Mouse (Mus musculus): ENCODE data around the gene Tmod3. TPM values are rescaled to one million over a fixed set of nuclear protein-coding genes. Genes with fewer than 3 reads are reported as not detected.

The Tmod3 gene
- polyA plus RNA-seq, 1 experiment from 2014 or later = 99.1 TPM

GRCm38 (mm10) chr9:75571036-75571942 is 11.8 kb upstream of the Tmod3 start:
- H3K9ac ChIP-seq (replicated peaks) = no peak overlapping the region
- peaks cover 50% of the 10 kb centered on the region for H3K36me3 ChIP-seq
- no peak overlapping the region for H3K4me2 ChIP-seq (replicated peaks)
- no peak for ATAC-seq (replicated peaks)
- H3K27me3 ChIP-seq = no peaks in the 10 kb centered on the region
- H3K9me3 ChIP-seq = no peaks in the 10 kb centered on the region
- H3K27ac ChIP-seq (replicated peaks) = no peak overlapping the region
- WGBS = 92% methylated on average over 5 of the region's 5 CpGs
- no peak overlapping the region for H3K4me3 ChIP-seq
- H3K4me1 ChIP-seq = no peaks in the 10 kb centered on the region

- Histone ChIP-seq H3K4me2 (replicated peaks) (no peak overlapping the region), H3K27ac (replicated peaks) (no peak overlapping the region), H3K4me3 (no peak overlapping the region), H3K27me3 (no peaks in the 10 kb centered on the region), H3K9me3 (no peaks in the 10 kb centered on the region), H3K9ac (replicated peaks) (no peak overlapping the region), H3K36me3 (peaks cover 21% of the 10 kb centered on the region), H3K4me1 (no peaks in the 10 kb centered on the region)
- no peak for ATAC-seq (replicated peaks)
- WGBS = 92% methylated on average over 6 of the region's 6 CpGs
Observed at GRCm38 (mm10) chr9:75568399-75568798, 8.9 kb upstream of the Tmod3 start.

GRCm38 (mm10) chr9:75564892-75565291 is 5.4 kb upstream of the Tmod3 start:
- WGBS = 79% methylated on average over 6 of the region's 6 CpGs
- Histone ChIP-seq H3K4me1 (peaks cover 2% of the 10 kb centered on the region; the same call in 1 of the 2 replicates), H3K9ac (replicated peaks) (no peak overlapping the region), H3K4me3 (no peak overlapping the region), H3K27ac (replicated peaks) (no peak overlapping the region), H3K36me3 (no peaks in the 10 kb centered on the region), H3K27me3 (no peaks in the 10 kb centered on the region), H3K4me2 (replicated peaks) (no peak overlapping the region), H3K9me3 (no peaks in the 10 kb centered on the region)
- ATAC-seq (replicated peaks) = no peak

GRCm38 (mm10) chr9:75563622-75564021 is 4.2 kb upstream of the Tmod3 start:
- Histone ChIP-seq H3K4me3 (no peak overlapping the region), H3K27me3 (no peaks in the 10 kb centered on the region), H3K27ac (replicated peaks) (no peak overlapping the region), H3K36me3 (no peaks in the 10 kb centered on the region), H3K4me1 (peaks cover 7% of the 10 kb centered on the region), H3K9ac (replicated peaks) (no peak overlapping the region), H3K9me3 (no peaks in the 10 kb centered on the region), H3K4me2 (replicated peaks) (no peak overlapping the region)
- ATAC-seq (replicated peaks) = no peak
- WGBS = 92% methylated on average over 6 of the region's 6 CpGs

- WGBS = 59% methylated on average over 2 of the region's 2 CpGs
- H3K36me3 ChIP-seq = no peaks in the 10 kb centered on the region
Observed at GRCm38 (mm10) chr9:75563176-75563575, 3.7 kb upstream of the Tmod3 start.

GRCm38 (mm10) chr9:75561040-75561669 is 1.7 kb upstream of the Tmod3 start:
- Histone ChIP-seq H3K9ac (replicated peaks) (no peak overlapping the region), H3K27ac (replicated peaks) (no peak overlapping the region), H3K27me3 (no peaks in the 10 kb centered on the region), H3K4me3 (no peak overlapping the region), H3K36me3 (no peaks in the 10 kb centered on the region), H3K4me2 (replicated peaks) (no peak overlapping the region), H3K9me3 (no peaks in the 10 kb centered on the region), H3K4me1 (peaks cover 26% of the 10 kb centered on the region)
- WGBS = 88% methylated on average over 13 of the region's 13 CpGs
- ATAC-seq (replicated peaks) = no peak

More at GRCm38 (mm10) chr9:75563176-75563575, 3.7 kb upstream of the Tmod3 start:
- Histone ChIP-seq H3K27me3 (no peaks in the 10 kb centered on the region), H3K4me3 (no peak overlapping the region), H3K9me3 (no peaks in the 10 kb centered on the region), H3K4me2 (replicated peaks) (no peak overlapping the region), H3K27ac (replicated peaks) (no peak overlapping the region), H3K9ac (replicated peaks) (no peak overlapping the region), H3K4me1 (peaks cover 11% of the 10 kb centered on the region)
- ATAC-seq (replicated peaks) = no peak

GRCm38 (mm10) chr9:75560353-75560752 is 896 bp upstream of the Tmod3 start:
- no peak overlapping the region for H3K27ac ChIP-seq (replicated peaks)
- peaks cover 26% of the 10 kb centered on the region for H3K4me1 ChIP-seq
- H3K27me3 ChIP-seq = no peaks in the 10 kb centered on the region
- no peaks in the 10 kb centered on the region for H3K36me3 ChIP-seq
- peak overlapping the region; percentile 84; the same call in 1 of the 2 replicates for H3K4me2 ChIP-seq (replicated peaks)
- H3K4me3 ChIP-seq = no peak overlapping the region
- no peaks in the 10 kb centered on the region for H3K9me3 ChIP-seq
- H3K9ac ChIP-seq (replicated peaks) = no peak overlapping the region
- ATAC-seq (replicated peaks) = no peak

- Histone ChIP-seq H3K27ac (replicated peaks) (peak overlapping the region; percentile 81), H3K9me3 (no peaks in the 10 kb centered on the region), H3K36me3 (no peaks in the 10 kb centered on the region), H3K4me2 (replicated peaks) (peak overlapping the region; percentile 84), H3K4me1 (peaks cover 26% of the 10 kb centered on the region), H3K4me3 (peak overlapping the region; percentile 72), H3K9ac (replicated peaks) (peak overlapping the region; percentile 84), H3K27me3 (no peaks in the 10 kb centered on the region)
- ATAC-seq (replicated peaks) = peak; percentile 91
- under 1% methylated on average over 47 of the region's 47 CpGs for WGBS
Observed at GRCm38 (mm10) chr9:75558812-75559511, 495 bp downstream of the Tmod3 start.

- Histone ChIP-seq H3K9me3 (no peaks in the 10 kb centered on the region), H3K27me3 (no peaks in the 10 kb centered on the region), H3K4me2 (replicated peaks) (peak overlapping the region; percentile 84), H3K9ac (replicated peaks) (peak overlapping the region; percentile 84), H3K27ac (replicated peaks) (no peak overlapping the region), H3K4me1 (peaks cover 26% of the 10 kb centered on the region), H3K4me3 (peak overlapping the region; percentile 72), H3K36me3 (no peaks in the 10 kb centered on the region)
- 31% methylated on average over 3 of the region's 3 CpGs for WGBS
- no peak for ATAC-seq (replicated peaks)
Observed at GRCm38 (mm10) chr9:75558360-75558759, 1.1 kb downstream of the Tmod3 start.

GRCm38 (mm10) chr9:75553719-75554118 is 5.7 kb downstream of the Tmod3 start:
- H3K9ac ChIP-seq (replicated peaks) = no peak overlapping the region
- peaks cover 34% of the 10 kb centered on the region for H3K4me1 ChIP-seq
- no peaks in the 10 kb centered on the region for H3K9me3 ChIP-seq
- H3K36me3 ChIP-seq = 0 out of 2 replicates have a peak, but pooled peaks cover 3% of the 10 kb centered on the region
- no peak overlapping the region for H3K4me2 ChIP-seq (replicated peaks)
- no peak for ATAC-seq (replicated peaks)
- H3K27ac ChIP-seq (replicated peaks) = no peak overlapping the region
- WGBS = 65% methylated on average over 4 of the region's 4 CpGs
- no peak overlapping the region for H3K4me3 ChIP-seq
- H3K27me3 ChIP-seq = no peaks in the 10 kb centered on the region

- no peak overlapping the region for H3K9ac ChIP-seq (replicated peaks)
- H3K4me1 ChIP-seq = peaks cover 14% of the 10 kb centered on the region; the same call in 1 of the 2 replicates
- H3K36me3 ChIP-seq = 0 out of 2 replicates have a peak, but pooled peaks cover 3% of the 10 kb centered on the region
- WGBS = 25% methylated on average over 5 of the region's 5 CpGs
- no peaks in the 10 kb centered on the region for H3K9me3 ChIP-seq
- no peak for ATAC-seq (replicated peaks)
- H3K4me2 ChIP-seq (replicated peaks) = no peak overlapping the region
- no peaks in the 10 kb centered on the region for H3K27me3 ChIP-seq
- H3K27ac ChIP-seq (replicated peaks) = no peak overlapping the region
- no peak overlapping the region for H3K4me3 ChIP-seq
Observed at GRCm38 (mm10) chr9:75551342-75551741, 8.1 kb downstream of the Tmod3 start.

- no peak overlapping the region for H3K27ac ChIP-seq (replicated peaks)
- H3K4me3 ChIP-seq = no peak overlapping the region
- no peaks in the 10 kb centered on the region for H3K27me3 ChIP-seq
- no peak overlapping the region for H3K9ac ChIP-seq (replicated peaks)
- 0 out of 2 replicates have a peak, but pooled peaks cover 3% of the 10 kb centered on the region for H3K36me3 ChIP-seq
- no peak for ATAC-seq (replicated peaks)
- H3K4me2 ChIP-seq (replicated peaks) = no peak overlapping the region
- peaks cover 14% of the 10 kb centered on the region; the same call in 1 of the 2 replicates for H3K4me1 ChIP-seq
- WGBS = 41% methylated on average over 8 of the region's 8 CpGs
- H3K9me3 ChIP-seq = no peaks in the 10 kb centered on the region
Observed at GRCm38 (mm10) chr9:75549010-75549409, 10.4 kb downstream of the Tmod3 start.

All from forebrain, embryonic 15.5 days (tissue).